Mouse (Mus musculus) thymus, postnatal 36 days (tissue): ENCODE data around the gene Hist1h3d.
A peak's percentile ranks its signal among the peaks of the same experiment; 100 is the strongest.
"Not testable (repeated sequence)": the region's sequence is repeated elsewhere in the genome, so short reads cannot be mapped to it uniquely, and the experiment has no call there.

Experiments
- DNase-seq, 2 experiments: peaks; one replicate each; pipeline ENCODE4 v3.0.0; 2022; ENCODE audit warnings: mixed read lengths in 2 of 2

The Hist1h3d gene

DNA sequence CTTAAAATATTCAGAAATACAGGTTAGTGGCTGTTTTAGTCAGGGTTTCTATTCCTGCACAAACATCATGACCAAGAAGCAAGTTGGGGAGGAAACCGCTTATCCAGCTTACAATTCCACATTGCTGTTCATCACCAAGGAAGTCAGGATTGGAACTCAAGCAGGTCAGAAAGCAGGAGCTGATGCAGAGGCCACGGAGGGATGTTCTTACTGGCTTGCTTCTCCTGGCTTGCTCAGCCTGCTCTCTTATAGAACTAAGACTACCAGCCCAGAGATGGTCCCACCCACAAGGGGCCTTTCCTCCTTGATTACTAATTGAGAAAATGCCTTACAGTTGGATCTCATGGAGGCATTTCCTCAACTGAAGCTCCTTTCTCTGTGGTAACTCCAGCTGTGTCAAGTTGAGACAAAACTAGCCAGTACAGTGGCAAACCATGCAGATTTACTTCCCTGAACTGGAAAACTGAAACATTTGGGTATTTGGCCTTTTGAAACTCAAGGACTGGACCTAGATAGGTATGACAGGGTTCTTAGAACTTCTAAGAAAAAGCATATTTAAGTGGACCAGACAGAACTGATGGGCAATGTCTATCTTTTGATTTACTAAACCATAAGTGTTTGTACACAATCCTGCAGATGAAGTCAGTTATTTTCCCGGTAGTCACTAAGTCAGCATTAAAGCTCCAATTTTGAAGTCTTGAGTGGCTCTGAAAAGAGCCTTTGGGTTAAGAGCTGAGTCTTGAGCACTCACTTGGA lies 33.2 kb upstream of the Hist1h3d start:
- not testable (repeated sequence) for DNase-seq

DNA sequence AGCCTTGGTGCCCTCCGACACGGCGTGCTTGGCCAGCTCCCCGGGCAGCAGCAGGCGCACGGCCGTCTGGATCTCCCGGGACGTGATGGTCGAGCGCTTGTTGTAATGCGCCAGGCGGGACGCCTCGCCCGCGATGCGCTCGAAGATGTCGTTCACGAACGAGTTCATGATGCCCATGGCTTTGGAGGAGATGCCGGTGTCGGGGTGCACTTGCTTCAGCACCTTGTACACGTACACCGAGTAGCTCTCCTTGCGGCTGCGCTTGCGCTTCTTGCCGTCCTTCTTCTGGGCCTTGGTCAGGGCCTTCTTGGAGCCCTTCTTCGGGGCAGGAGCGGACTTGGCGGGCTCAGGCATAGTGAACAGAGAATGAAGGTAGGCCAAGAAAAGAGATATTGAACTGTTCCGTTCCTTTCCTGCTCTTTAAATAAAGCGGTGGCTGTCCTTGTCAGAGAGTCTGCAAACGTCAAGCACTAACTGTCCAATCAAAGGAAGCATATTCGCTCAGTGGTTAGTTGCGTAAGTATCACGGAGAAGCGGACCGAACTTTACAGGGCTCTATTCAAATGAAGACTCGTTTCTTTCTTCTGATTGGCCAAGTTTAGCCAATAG lies 32.5 kb upstream of the Hist1h3d start, which contains the start of gene Hist1h2bh:
Hist1h2bh (minus strand) TSS at position 394 of the 609 bp plus-strand sequence.
- DNase-seq, result peak; percentile 70 to 72

GRCm38 (mm10) chr13:23543965-23544786 lies 31.4 kb upstream of the Hist1h3d start, which contains the start of gene Hist1h3f:
Gene Hist1h3f (plus strand): TSS chr13:23544052.
- DNase-seq, result peak; percentile 74 to 78

- not testable (repeated sequence) for DNase-seq
These were observed 30.8 kb upstream of the Hist1h3d start for GRCm38 (mm10) chr13:23544787-23545120.

- DNase-seq, result no peak
These were observed 28.9 kb upstream of the Hist1h3d start for GRCm38 (mm10) chr13:23546694-23547093.

DNA sequence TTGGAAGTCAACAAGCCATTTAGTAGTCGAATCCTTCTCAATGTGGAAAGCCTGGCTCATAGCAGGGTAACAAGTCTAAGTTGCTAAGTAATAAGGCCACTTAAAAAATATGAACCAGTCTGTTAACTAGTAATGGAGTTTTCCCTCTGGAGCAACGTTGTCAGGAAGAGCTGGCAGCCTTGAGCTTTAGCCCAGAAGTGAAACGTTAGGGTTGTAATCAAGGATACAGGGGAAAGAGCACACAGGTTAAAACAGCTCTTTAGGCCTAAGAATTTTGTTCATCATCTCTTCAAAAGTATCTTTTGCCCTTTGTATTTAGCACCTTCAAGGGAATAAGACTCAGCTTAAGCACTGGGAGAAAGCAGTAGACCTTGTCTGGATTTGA lies 24.8 kb upstream of the Hist1h3d start:
- DNase-seq, result no peak

DNA sequence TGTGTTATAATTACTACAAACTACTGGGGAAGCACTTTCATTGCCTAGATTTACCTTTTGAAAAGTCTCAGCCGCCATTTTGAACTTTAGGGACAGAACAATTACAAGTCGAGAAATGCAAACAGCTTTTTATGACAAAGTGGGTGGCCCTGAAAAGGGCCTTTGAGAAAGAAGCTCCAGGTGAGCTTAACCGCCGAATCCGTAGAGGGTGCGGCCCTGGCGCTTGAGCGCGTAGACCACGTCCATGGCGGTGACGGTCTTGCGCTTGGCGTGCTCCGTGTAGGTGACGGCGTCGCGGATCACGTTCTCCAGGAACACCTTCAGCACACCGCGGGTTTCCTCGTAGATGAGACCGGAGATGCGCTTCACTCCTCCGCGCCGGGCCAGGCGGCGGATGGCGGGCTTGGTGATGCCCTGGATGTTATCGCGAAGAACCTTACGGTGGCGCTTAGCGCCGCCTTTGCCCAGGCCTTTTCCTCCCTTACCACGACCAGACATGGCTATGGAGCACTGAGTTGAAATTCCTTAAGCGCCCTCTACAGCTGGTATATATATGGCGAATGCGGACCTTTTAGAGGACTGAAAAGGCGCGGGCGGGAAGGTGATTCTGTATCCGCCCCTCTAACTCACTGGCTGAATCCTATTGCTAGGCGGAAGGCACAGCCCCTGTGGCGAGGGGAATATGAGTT lies 24.3 kb upstream of the Hist1h3d start, which contains the start of gene Hist1h4f:
Hist1h4f (minus strand) TSS at position 503 of the 689 bp plus-strand sequence.
- peak; percentile 84 to 88 for DNase-seq

GRCm38 (mm10) chr13:23551931-23552914 lies 23.3 kb upstream of the Hist1h3d start:
- DNase-seq, result no peak

- DNase-seq, result no peak
These were observed 22.6 kb upstream of the Hist1h3d start, which contains the start of gene Hist1h1d for GRCm38 (mm10) chr13:23552962-23553361. Gene Hist1h1d (plus strand): TSS chr13:23553262.

DNA sequence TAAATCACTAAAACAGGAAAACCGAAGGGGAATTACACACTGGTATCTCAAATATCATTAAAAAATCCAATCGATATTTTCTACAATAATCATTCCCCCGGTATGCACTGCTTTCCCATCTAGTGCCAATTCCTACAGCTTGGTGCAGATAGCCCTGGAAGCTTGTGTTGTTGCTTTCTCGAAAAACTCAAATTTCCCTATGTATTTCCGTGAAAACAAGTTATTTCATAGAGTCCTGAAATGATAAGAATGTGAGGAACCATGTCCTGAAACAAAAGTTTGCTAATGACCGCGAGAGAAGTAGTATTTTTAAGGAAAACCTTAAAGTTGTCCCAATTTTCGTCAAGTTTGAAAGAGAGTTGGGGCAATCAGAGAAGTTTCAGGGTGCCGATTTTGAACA lies 21.2 kb upstream of the Hist1h3d start:
- DNase-seq, result no peak

GRCm38 (mm10) chr13:23554925-23555838 lies 20.4 kb upstream of the Hist1h3d start:
- peak; percentile 87 to 93 for DNase-seq

DNA sequence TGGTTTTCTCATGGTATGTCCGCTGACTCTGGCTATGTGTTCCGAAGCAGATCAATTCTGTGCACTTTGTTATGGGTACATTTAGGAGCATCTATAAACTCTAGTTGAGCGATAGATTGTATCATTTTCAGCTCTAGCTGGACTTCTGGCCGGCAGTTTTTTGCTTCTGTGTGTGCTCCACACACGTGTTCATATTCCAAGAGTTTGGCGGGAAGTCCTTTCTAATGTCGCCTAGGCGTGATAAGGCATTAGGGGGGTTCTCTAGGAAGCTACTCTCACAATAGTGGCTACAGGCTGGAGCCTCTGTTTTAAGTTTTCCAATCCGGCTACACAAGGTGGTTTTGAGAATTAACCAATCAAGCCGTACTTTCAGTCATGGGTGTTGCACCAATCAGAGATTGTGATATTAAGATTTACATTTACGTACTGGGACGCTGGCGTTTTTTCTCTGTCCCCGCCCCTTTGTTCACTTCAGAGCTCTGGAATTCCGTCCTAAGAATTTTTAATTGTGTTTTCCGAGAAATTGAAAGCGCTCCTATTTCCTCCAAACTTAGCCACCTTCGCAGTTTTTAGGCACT lies 19.6 kb upstream of the Hist1h3d start:
- peak; percentile 54 to 59 for DNase-seq

GRCm38 (mm10) chr13:23556906-23557305 lies 18.7 kb upstream of the Hist1h3d start:
- DNase-seq, result no peak

DNA sequence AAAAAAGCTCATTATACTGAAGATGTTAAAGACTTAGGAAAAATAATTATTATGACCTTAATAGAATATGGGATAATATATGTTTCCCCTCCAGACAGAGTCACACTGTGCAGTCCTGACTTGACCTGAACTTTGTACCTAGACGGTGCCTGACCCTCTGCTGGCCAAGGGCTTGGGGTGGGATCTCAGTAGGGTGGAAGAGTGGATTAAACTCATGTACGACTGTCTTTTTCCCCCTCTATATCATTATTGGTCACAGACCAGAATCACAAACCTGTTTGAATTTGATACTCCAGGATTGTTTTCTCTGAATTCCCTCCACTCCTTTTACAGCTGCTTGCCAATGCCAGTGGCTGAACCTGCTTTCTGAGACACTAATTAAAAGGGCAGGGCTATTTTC lies 14.9 kb upstream of the Hist1h3d start:
- not testable (repeated sequence) for DNase-seq

DNA sequence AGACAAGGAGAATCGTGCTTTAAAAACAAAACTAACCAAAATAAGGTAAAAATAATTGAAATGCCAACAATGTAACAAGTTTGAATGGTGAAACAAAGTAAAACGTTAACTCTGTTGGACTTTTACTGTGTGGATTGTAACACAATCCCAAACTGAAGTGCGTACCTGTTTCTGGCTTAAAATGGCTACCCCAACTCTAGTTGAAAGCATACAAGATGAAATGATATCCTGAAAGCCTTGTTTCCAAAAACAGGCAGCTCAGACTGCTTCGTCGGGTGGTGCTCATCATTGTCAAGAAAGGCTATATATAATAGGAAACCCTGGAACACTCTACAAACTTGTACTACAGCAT lies 14.1 kb upstream of the Hist1h3d start:
- DNase-seq, result not testable (repeated sequence)

DNA sequence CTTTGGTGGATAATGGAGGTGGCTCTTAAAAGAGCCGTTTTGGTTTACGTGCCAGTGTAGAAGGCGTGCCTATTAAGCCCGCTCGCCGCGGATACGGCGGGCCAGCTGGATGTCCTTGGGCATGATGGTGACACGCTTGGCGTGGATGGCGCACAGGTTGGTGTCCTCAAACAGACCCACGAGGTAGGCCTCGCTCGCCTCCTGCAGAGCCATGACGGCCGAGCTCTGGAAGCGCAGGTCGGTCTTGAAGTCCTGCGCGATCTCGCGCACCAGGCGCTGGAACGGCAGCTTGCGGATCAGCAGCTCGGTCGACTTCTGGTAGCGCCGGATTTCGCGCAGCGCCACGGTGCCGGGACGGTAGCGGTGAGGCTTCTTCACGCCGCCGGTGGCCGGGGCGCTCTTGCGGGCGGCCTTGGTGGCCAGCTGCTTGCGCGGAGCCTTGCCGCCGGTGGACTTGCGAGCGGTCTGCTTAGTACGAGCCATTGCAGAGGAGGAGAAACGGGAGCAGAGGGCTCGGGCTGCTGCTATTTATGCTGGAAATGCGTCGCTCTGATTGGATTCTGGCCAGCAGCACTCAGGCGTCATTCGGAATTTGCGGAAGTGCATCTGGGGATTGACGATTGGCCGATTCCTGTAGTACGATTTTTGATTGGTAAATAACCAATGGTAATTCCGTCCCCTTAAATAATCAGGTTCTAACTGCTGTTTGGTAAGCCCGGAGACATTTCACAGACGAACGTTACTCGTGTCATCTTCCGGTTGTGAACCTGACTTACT lies 13.5 kb upstream of the Hist1h3d start, which contains the start of gene Hist1h3e:
Hist1h3e (minus strand) TSS at position 487 of the 777 bp plus-strand sequence.
- peak; percentile 86 to 90 for DNase-seq

DNA sequence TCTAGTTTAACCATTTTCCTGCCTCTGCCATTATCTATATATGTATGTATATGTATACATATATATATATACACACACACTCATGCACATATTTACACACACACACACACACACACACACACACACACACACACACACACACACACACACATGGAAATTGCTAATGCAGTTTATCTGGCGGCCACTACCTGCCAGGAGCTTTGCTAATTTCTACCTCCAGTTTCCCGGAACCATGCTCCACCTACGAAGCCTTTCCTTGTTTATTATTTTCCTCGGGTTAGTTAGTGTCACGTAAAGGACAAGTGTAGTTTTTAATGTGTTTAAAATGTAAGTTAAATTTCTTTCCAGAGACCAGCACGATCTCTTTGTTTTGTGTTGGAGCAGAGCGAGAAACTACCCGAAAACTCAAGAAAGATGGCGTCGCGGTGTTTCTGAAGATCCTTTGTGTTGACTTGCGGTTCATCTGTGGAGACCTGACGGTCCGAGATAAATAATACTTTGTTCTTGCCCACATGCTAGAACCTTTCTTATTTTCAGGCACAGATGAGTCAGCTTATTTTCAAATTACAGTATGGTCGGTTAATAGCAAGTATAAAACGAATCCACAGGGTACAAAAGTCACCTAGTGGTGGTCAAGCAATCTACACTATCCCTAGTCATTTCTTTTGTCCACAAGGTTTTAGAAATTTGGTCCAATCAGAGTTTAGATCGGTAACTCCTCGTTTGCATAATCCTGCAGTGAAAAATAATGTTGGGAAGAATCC lies 12.7 kb upstream of the Hist1h3d start:
- DNase-seq, result no peak

GRCm38 (mm10) chr13:23564482-23564881 lies 11.1 kb upstream of the Hist1h3d start:
- DNase-seq, result no peak
